Mouse (Mus musculus) brain, embryonic 14.5 days (tissue): ENCODE measurements at regions not wholly inside any gene's neighbourhood (a gene's known extent, or its start where the extent isn't known, plus 50 kb on each side); places are given as distances from the start of the nearest gene placed in this dataset.

ENCODE experiments used
- CTCF ChIP-seq: fragments of 200-500 bp; IDR thresholded peaks from 2 replicates; pipeline ENCODE4 v1.5.1; 2012; ENCODE audit warnings: inconsistent platforms, mild to moderate bottlenecking, moderate library complexity, borderline replicate concordance; ENCODE audit not compliant: insufficient read depth, insufficient read length; ENCODE audit errors: extremely low read depth
- POLR2A ChIP-seq: fragments of 200-500 bp; IDR thresholded peaks from 2 replicates; pipeline ENCODE4 v1.6.1; 2012; ENCODE audit warnings: mild to moderate bottlenecking, inconsistent platforms, borderline replicate concordance; ENCODE audit not compliant: poor library complexity, insufficient read depth, insufficient read length, severe bottlenecking; ENCODE audit errors: extremely low read depth

GRCm38 (mm10) chr5:47014351-47014750, 968.6 kb upstream of the Slit2 start:
- peak; percentile 68; the same call in 1 of the 2 replicates for TF ChIP-seq CTCF
- no peak for TF ChIP-seq POLR2A
